Mouse (Mus musculus) midbrain, embryonic 11.5 days (tissue): Measurements from ENCODE around the gene Agap2. TPM values are rescaled to one million over a fixed set of nuclear protein-coding genes. Genes with fewer than 3 reads are reported as not detected.
"Not testable (repeated sequence)": the region's sequence is repeated elsewhere in the genome, so short reads cannot be mapped to it uniquely, and the experiment has no call there.

Experiments used
- ATAC-seq: fragments of 200-750 bp; cut with Nextera tagmentation; 2 replicates; pipeline ENCODE4 v1.8.0; 2017; ENCODE audit warnings: moderate TSS enrichment, moderate library complexity; ENCODE audit not compliant: low FRiP score
- DNase-seq: peaks from one replicate; pipeline ENCODE4 v3.0.0; 2015; ENCODE audit warnings: low spot score; ENCODE audit errors: missing footprints
- H3K27ac ChIP-seq: fragments of 300-500 bp; sonication (generic); 2 replicates; pipeline ENCODE4 v1.5.1; 2014; ENCODE audit warnings: low read depth, low read length
- H3K27me3 ChIP-seq: fragments of 300-500 bp; sonication (generic); 2 replicates; pipeline ENCODE4 v1.6.1; 2014; ENCODE audit warnings: mild to moderate bottlenecking, low read length, moderate library complexity, mixed read lengths; ENCODE audit not compliant: control insufficient read depth, insufficient read depth
- H3K36me3 ChIP-seq: fragments of 300-500 bp; sonication (generic); 2 replicates; pipeline ENCODE4 v1.6.1; 2014; ENCODE audit warnings: mild to moderate bottlenecking, low read length, moderate library complexity, mixed read lengths; ENCODE audit not compliant: control insufficient read depth, insufficient read depth
- H3K4me1 ChIP-seq: fragments of 300-500 bp; sonication (generic); 2 replicates; pipeline ENCODE4 v1.6.1; 2014; ENCODE audit warnings: low read length; ENCODE audit not compliant: control insufficient read depth, insufficient read depth
- H3K4me2 ChIP-seq: fragments of 300-500 bp; sonication (generic); 2 replicates; pipeline ENCODE4 v1.6.1; 2014; ENCODE audit warnings: mild to moderate bottlenecking, moderate library complexity
- H3K4me3 ChIP-seq: fragments of 300-500 bp; sonication (generic); 2 replicates; pipeline ENCODE4 v1.5.1; 2014; ENCODE audit warnings: low read depth, low read length
- H3K9ac ChIP-seq: fragments of 300-500 bp; sonication (generic); 2 replicates; pipeline ENCODE4 v1.6.1; 2014; ENCODE audit warnings: low read length
- H3K9me3 ChIP-seq: fragments of 300-500 bp; sonication (generic); 2 replicates; pipeline ENCODE4 v1.6.1; 2016; ENCODE audit warnings: low read length; ENCODE audit not compliant: control insufficient read depth
- WGBS: fragments of 180-500 bp; shearing (Covaris S2); extraction: QIAGEN DNeasy Blood & Tissue Kit; methylation state at CpG from one replicate; pipeline ENCODE4 v1.1.7; 2014; 5-methylcytosine and 5-hydroxymethylcytosine counted together
- polyA plus RNA-seq: library from polyadenylated mRNA; unstranded; fragments of >200 nt; fragmentation: Nextera tagmentation; extraction: Ambion mirVana; gene quantifications from 2 replicates; pipeline ENCODE4 v1.2.1, GENCODE M21; 2014

Agap2 gene
- polyA plus RNA-seq, 1 experiment from 2014 or later = 0.89 TPM

DNA sequence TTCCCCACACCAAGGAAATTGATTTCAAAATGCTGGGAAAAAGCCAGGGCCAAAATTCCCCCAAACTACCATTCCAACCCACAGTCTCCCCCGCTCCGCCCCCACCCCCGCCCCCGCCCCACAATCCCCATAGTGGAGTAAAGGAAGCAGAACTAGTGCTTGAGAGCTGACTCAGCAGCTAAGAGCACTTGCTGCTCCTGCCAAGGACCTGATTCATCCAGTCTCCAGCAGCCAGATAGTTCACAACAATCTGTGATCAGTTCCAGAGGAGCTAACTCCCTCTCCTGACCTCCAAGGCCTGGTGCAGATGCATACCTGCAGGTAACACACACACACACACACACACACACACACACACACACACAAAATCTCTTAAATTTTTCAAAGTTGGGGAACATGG is 54.3 kb downstream of the Agap2 start:
- 82% methylated on average over 4 of the region's 4 CpGs for WGBS
- ATAC-seq = no peak
- no peak for DNase-seq
- H3K36me3 ChIP-seq = no peaks in the 10 kb centered on the region
- no peak overlapping the region for H3K27ac ChIP-seq
- H3K9me3 ChIP-seq = no peaks in the 10 kb centered on the region
- H3K4me2 ChIP-seq = no peak overlapping the region
- H3K9ac ChIP-seq = no peak overlapping the region
- H3K27me3 ChIP-seq = no peaks in the 10 kb centered on the region
- no peaks in the 10 kb centered on the region for H3K4me1 ChIP-seq
- no peak overlapping the region for H3K4me3 ChIP-seq

DNA sequence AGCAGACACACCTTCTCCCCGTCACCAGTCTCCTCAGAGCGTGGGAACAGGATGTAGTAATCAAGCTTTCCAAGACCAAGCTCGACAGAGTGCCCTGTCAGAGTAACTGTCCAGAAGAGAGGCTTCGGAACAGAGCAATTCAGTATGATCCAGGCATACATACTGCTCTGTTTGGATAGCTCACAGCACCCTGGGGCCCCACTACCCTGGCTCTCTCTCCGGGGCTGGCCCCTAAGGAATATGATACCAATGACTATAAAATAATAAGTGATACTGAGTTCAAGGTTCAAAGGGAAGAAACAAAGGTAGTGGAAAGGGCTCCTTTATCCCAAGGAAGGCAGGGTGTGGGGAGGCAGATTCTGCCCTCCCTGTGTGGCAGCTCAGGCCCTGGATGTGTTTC is 57.4 kb downstream of the Agap2 start:
- 77% methylated on average over 5 of the region's 5 CpGs for WGBS
- no peak for ATAC-seq
- no peak for DNase-seq
- no peak overlapping the region for H3K4me2 ChIP-seq
- no peak overlapping the region for H3K9ac ChIP-seq
- no peak overlapping the region for H3K4me3 ChIP-seq
- no peak overlapping the region for H3K27ac ChIP-seq
- H3K27me3 ChIP-seq = no peaks in the 10 kb centered on the region
- H3K36me3 ChIP-seq = no peaks in the 10 kb centered on the region
- H3K9me3 ChIP-seq = no peaks in the 10 kb centered on the region
- H3K4me1 ChIP-seq = no peaks in the 10 kb centered on the region

DNA sequence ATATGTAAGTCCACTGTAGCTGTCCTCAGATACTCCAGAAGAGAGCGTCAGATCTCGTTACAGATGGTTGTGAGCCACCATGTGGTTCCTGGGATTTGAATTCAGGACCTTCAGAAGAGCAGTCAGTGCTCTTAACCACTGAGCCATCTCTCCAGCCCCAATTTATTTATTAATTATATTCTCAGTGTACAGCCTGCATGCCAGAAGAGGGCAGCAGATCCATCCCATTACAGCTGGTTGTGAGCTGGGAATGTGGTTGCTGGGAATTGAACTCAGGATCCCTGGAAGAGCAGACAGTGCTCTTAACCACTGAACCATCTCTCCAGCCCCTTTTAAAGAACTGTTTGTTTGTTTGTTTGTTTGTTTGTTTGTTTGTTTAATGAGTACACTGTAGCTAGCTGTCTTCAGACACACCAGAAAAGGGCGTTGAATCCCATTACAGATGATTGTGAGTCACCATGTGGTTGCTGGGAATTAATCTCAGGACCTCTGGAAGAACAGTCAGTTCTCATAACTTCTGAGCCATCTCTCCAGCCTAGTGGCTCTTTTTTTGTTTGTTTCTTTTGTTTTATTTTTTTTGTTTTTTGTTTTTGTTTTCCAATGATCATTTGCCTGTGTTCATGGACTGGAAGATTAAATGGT is 59.4 kb downstream of the Agap2 start:
- H3K36me3 ChIP-seq, H3K9me3 ChIP-seq, H3K4me1 ChIP-seq, ATAC-seq, H3K27ac ChIP-seq, H3K27me3 ChIP-seq, H3K4me3 ChIP-seq, H3K9ac ChIP-seq, DNase-seq, H3K4me2 ChIP-seq: not testable (repeated sequence)
- 88% methylated on average over 3 of the region's 3 CpGs for WGBS

DNA sequence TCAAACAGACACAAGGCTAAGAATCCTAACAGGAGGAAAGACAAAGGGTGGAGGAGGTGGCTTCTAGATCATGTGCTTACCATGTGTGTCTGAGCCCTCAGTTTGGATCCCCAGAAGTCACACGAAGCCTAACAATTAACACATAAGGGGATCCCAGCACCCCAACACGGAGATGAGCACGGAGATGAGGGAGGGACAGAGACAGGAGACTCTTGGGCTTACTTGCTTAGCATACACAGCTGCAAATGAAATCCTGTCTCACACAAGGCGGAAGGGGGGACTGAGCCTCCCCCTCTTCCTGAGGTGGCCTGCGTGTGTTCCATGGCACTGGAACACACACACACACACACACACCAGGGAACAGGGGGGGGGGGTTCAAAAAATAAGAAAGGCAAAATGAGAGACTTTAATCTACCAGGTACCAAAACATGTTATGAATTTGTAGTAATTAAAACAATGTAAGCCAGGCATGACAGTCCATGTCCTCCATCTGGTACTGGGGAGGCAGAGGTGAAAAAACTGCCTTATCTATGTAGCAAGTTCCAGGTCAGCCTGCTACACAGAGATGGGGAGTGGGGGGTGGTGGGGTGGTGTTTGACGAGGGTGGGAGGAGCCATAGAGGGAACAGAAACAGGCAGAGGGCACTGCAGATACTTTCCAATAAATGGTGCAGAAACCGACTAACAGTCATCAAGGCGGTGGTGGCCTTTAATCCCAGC is 60.2 kb downstream of the Agap2 start:
- Histone ChIP-seq H3K4me1 (no peaks in the 10 kb centered on the region), H3K27me3 (no peaks in the 10 kb centered on the region), H3K9ac (no peak overlapping the region), H3K36me3 (no peaks in the 10 kb centered on the region), H3K27ac (no peak overlapping the region), H3K9me3 (no peaks in the 10 kb centered on the region), H3K4me2 (no peak overlapping the region), H3K4me3 (no peak overlapping the region)
- no peak for ATAC-seq
- 59% methylated on average over 8 of the region's 8 CpGs for WGBS
- DNase-seq = peak; percentile 88

DNA sequence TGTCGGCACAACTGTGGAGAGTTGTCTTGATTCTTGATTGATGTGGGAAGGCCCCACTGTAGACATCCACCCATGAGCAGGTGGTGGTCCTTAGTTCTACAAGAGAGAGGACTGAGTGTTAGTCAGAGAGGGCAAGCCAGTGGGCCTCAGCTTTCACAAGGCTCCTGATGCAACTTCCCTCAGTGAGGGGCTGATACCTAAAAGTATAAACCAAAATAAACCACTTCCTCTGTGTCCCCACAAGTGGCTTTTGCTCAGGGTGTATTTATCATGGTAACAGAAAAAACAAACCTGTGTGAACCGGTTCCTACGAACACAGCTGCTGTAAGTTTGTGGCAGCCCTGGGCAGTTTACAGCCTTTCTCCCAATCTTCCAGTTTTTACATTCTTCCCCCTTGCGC is 61.4 kb downstream of the Agap2 start:
- WGBS = 88% methylated on average over 4 of the region's 4 CpGs
- no peak overlapping the region for H3K4me3 ChIP-seq
- no peaks in the 10 kb centered on the region for H3K9me3 ChIP-seq
- no peaks in the 10 kb centered on the region for H3K4me1 ChIP-seq
- no peaks in the 10 kb centered on the region for H3K36me3 ChIP-seq
- H3K4me2 ChIP-seq = no peak overlapping the region
- H3K27ac ChIP-seq = no peak overlapping the region
- no peaks in the 10 kb centered on the region for H3K27me3 ChIP-seq
- DNase-seq = no peak
- no peak overlapping the region for H3K9ac ChIP-seq
- ATAC-seq = no peak

DNA sequence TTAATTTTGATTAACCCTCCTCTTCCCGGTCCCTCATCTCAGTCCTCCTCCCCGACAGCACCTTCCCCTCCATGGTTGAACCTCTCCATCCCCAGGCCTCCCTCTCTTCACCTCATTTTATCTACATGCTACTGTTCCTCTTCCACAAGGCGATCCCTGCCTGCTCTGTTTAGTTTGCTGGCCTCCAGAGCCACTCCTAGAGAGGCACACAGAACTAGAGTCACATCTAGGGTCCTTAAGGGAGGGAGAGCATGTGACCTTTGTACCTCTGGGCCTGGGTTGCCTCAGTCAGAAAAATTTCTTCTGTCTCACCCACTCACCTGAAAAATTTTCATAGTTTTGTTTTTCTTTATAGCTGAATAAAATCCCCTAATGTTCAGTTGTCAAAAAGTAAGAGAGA is 62.8 kb downstream of the Agap2 start:
- WGBS = 84% methylated on average over 3 of the region's 3 CpGs
- Histone ChIP-seq H3K9me3 (no peaks in the 10 kb centered on the region), H3K27me3 (no peaks in the 10 kb centered on the region), H3K27ac (no peak overlapping the region), H3K36me3 (no peaks in the 10 kb centered on the region), H3K4me1 (no peaks in the 10 kb centered on the region), H3K9ac (no peak overlapping the region), H3K4me3 (no peak overlapping the region), H3K4me2 (no peak overlapping the region)
- DNase-seq = no peak
- ATAC-seq = no peak

DNA sequence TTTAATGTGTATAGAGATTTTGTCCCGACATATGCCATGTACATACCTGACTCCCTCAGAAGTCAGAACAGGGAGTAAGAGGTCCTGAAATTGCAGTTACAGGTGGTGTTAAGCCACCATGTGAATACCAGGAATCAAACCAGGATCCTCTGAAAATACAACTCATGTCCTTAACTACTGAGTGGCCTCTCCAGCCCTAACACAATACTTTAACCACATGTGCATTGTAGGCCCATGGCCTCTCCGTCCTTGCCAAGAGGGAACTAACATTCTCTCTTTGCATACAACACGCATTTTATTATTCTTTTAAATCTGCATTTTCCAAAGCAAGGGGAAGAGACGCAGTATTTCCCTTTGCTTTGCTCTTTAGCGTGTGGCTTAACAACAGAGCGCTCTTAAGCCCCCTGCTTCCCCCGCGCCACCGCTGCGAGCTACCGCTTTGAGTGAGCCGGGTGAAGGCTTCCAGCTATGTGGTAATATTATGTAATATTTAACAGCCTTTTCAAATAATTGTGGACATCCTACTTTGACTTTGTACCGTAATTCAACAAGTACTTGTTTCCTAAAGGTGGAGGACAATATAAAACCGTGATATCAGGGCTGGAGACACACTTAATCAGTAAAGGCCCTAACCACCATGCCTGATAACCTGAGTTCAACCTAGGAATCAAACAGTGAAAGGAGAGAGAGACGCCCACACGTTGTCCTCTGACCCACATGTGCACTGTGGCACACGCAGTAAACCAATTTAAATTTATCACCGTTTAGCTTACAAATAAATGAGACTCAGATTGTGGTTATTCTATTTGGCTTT is 63.5 kb downstream of the Agap2 start:
- DNase-seq = no peak
- Histone ChIP-seq H3K27ac (no peak overlapping the region), H3K9ac (no peak overlapping the region), H3K27me3 (no peaks in the 10 kb centered on the region), H3K36me3 (no peaks in the 10 kb centered on the region), H3K4me3 (no peak overlapping the region), H3K4me2 (no peak overlapping the region), H3K4me1 (no peaks in the 10 kb centered on the region), H3K9me3 (no peaks in the 10 kb centered on the region)
- 91% methylated on average over 18 of the region's 18 CpGs for WGBS
- no peak for ATAC-seq

DNA sequence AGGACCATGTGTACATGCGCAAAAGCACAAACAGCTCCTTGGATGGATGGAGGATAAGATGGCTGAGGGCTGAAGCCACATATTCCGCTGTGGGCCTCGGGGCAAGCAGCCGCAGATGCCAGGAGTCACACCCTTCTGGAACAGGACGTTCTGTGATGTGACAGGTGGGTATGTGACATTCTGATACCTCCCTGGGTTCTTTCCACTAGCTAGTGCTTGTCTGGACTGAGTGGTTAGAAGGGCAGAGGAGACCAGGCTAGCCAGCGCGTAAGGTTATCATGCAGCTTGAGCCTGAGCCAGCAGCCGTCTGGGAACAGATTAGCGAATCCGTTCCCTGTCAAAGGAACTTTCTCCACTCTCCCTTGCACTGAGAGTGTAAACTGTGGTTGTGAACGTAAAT is 65.9 kb downstream of the Agap2 start:
- no peaks in the 10 kb centered on the region for H3K27me3 ChIP-seq
- no peak overlapping the region for H3K27ac ChIP-seq
- no peaks in the 10 kb centered on the region for H3K36me3 ChIP-seq
- no peaks in the 10 kb centered on the region for H3K9me3 ChIP-seq
- DNase-seq (no peak), ATAC-seq (no peak)
- H3K9ac ChIP-seq = no peak overlapping the region
- H3K4me2 ChIP-seq = no peak overlapping the region
- H3K4me1 ChIP-seq = no peaks in the 10 kb centered on the region
- 89% methylated on average over 11 of the region's 11 CpGs for WGBS
- no peak overlapping the region for H3K4me3 ChIP-seq

DNA sequence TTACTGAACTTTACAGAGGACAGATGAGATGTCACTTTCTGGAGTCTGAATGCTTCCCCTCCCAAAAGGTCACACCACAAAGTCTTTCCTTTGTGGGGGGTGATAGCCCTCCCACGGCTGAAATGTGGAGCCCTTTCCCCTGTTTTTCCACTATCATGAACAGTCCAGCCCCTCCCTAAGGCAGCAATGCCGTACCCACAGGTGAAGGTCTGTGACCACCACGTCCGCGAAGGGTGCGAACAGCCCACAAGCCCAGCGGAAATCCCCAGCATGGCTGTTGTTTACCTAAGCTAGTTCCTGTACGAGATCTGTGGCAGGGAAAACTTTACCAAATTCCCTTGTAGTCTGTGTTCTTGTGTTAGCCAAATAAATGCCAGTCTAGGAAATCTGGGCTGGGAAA is 66.4 kb downstream of the Agap2 start:
- no peaks in the 10 kb centered on the region for H3K27me3 ChIP-seq
- H3K4me2 ChIP-seq = no peak overlapping the region
- no peak for ATAC-seq
- no peaks in the 10 kb centered on the region for H3K4me1 ChIP-seq
- H3K9ac ChIP-seq = no peak overlapping the region
- 78% methylated on average over 8 of the region's 8 CpGs for WGBS
- no peaks in the 10 kb centered on the region for H3K36me3 ChIP-seq
- DNase-seq = no peak
- no peak overlapping the region for H3K4me3 ChIP-seq
- H3K9me3 ChIP-seq = no peaks in the 10 kb centered on the region
- no peak overlapping the region for H3K27ac ChIP-seq
